Mouse (Mus musculus) 416B (cell line): ENCODE data around the gene Gm20489.

Experiments used
- DNase-seq: peaks from one replicate; pipeline ENCODE4 v3.0.0; 2011; ENCODE audit warnings: low read depth

Gm20489 gene

DNA sequence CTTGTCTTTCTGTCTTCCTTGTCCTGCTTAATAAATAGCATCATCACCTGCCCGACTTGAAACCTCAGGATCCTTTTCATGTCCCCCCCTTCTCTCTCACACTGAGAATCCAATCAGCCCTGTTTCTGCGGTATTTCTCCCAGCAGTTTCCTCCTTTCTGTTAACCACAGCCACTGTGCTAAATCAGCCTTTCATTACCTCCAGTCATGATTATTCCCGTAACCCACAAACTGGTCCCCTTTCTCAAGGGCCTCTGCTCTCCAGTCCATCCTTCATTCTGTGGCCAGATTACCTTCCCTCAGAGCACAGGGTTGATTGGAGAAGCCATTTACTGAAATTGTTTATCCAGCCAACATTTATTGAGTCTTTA, at the start of gene Gm20489:
Gm20489 (minus strand) TSS at position 269 of the 370 bp plus-strand sequence.
- DNase-seq = no peak

DNA sequence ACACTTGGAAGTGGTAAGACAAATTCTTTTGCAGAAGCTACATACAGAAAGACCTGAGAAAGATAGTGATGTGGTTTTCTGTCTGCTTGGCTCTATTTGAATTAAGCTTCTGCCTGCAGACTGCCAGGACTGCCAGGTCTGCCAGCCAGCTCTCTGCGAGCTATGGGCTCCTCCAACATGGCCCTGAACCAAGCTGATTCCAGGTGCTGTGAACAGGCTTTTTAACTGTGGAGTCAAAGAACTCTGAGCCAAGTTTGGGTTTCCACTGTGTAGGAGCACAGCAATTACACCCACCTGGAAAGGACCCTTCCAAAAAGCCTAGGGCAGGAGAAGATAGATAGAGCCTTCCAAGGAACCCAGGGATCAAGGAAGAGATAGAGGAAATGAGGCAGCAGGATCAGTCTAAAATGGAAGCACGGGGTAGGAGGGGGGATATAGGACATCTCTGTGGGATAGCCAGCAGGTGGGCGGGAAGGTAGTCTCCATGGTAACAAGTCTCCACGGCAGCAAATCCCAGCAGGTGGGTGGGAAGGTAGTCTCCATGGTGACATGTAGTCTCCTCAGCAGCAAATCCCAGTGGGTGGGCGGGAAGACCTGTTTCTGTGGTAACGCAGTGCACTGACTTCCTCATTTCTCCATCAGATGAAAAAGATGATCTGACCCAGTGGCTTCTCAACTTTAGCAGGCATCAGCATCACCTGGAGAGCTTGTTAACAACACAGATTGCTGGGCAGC, 45.0 kb upstream of the Gm20489 start:
- DNase-seq = no peak

DNA sequence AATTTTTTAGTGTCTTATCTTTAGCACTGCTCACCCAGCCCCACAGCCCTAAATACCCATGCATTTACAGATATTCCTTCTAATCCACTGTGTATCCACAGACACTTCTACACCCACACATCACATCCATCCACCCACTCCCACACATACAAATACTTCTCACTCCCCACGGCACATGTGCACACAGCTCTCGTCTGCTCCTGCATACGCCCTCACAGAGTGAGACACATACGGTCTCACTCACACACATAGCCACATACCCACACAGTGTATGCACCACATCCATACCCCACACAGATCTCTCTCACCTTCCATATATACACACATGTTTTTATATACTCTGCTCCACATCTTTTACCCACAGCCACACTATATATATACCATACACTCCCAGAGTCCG, 40.5 kb upstream of the Gm20489 start:
- DNase-seq = no peak

DNA sequence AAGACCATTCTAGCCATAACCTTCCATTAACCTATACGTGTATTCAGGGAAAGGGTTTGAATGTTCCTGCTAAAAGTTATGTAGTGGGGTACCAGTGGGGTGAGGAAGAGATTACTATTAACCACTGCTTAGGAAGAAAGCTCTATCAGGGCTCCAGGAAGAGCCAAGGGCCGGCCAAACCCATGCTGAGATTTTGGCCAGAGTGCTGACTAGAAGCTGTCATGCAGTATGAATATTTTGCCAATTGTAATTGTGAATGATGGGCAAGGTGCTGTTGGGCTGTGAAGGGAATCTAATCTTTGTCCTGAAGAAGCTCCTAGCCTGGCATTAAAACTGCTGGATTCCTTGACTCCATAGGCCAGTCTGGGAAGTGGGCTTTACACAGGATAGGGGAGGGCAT, 35.8 kb upstream of the Gm20489 start:
- no peak for DNase-seq

DNA sequence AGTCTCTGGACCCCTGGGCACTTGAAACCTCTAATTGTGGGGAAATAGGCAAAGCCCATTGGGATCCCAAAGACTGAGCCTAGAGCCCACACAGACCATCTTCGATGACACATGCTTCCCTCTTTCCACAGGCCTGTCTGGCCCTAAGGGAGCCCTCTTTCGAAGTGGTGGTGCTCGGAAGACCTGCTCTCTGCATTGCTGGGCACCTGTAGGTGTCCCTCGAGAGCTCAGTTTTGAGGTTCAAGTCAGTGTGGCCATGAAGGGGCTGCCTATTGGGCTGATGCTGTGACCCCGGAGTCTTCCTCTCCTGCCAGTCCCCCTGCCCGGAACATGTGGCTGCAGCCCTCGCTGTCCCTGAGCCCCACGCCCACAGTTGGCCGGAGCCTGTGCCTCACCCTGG, 32.8 kb upstream of the Gm20489 start:
- DNase-seq = no peak

DNA sequence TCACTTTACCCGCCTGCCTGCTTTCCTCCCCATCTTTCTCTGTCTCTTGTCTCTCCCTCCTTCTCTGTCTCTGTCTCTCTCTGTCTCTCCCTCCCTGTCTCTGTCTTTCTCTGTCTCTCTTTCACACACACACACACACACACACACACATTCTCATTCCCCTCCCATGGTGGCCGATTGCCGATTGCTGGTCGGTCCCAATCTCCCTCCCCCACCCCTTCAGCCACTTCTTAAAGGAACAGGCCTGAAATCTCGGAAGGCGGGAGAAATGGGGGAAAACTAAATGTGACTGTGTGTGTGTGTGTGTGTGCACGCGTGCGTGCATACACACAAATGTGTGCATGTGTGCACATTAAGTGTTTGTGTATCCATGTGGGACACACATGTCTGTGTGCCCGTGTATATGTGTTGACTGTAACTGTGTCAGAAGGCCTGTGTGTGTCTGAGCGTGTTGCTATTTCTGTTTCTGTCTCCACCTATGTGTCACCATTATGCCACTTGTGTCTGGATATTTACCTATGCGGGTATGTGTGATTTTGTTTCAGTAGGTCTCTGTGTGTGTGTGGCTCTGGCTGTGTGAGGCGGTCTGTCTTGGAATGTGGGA, 31.7 kb upstream of the Gm20489 start:
- DNase-seq = no peak

DNA sequence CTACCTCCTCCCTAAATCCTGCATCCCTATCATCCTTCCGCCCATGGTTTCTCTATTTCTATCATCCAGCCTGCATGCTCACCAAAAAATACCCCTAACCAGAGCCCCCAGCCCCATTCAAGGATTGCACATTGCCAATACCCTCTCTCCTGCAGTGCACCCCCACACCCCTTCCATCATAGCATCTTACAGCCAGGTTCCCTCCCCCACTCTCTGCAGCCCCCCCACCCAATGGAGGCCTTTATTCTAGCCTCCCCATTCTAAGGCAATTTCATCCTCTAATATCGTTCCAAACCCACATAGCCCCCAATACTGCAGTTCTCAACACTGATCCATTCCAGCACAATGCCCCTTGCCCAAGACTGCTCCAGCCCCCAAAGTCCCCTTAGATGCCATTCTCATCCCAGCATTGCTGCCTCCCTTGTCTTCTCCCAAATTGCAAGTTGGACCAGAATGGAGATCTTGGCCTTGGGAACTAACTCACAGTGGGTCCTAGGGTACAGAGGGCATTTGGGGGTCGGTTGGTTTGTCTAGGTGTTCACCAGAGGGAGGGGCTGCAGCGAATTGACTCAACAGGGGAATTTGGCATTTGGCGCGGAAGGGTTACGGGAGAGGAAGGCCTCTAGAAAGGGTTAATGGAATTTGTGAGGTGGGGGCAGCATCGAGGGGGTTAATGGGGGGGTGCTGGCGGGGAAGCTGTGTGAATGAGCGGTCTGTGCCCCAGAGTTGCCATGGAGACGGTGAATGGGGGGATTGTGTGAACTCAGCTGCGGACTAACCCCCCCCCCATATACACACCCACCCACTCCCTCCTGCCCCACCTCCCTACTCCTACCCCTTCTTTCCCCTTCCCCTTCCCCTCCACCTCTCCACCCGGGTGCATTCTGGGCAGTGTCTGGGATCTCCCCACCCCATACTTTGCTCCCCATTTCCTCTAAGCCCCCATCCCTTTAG, 30.9 kb upstream of the Gm20489 start:
- DNase-seq = no peak

DNA sequence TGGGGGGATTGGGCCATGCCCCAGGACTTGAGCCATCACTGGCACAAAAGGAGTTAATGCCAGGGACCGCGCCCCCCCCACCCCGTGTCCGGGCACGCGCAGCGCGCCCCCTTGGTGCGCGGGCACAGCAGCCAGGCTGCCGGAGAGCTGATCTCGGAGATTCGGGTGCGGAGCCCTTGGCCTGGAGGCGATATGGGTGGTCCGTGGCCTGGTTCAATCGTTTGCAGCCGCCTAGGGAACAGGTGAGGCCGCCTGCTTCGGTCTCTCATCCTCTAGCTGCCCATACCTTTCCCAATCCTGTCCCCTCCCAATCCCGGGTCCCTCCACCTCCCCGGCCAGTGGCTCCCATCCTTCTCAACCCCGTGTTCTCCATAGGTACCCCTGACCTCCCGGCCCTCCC, 30.2 kb upstream of the Gm20489 start, which contains the start of gene Nlgn3:
Nlgn3 (plus strand) TSS at position 114 of the 400 bp plus-strand sequence.
- no peak for DNase-seq

DNA sequence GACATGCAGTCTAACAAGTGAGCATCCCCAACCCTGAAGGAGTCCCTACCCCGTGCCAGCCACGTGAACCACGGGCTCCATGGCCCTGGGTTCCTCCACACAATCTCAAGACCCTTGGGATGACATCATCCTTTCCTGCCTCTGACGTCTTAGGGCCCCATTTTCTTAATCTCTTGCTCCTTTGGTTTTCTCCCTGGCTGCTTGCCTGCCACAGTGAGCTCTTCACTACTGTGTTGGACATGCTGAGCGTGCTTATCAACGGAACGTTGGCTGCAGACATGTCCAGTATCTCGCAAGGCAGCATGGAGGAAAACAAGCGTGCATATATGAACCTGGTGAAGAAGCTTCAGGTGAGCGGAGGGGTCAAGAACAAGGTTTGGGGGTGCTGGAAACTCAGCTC, 21.3 kb upstream of the Gm20489 start:
- no peak for DNase-seq

DNA sequence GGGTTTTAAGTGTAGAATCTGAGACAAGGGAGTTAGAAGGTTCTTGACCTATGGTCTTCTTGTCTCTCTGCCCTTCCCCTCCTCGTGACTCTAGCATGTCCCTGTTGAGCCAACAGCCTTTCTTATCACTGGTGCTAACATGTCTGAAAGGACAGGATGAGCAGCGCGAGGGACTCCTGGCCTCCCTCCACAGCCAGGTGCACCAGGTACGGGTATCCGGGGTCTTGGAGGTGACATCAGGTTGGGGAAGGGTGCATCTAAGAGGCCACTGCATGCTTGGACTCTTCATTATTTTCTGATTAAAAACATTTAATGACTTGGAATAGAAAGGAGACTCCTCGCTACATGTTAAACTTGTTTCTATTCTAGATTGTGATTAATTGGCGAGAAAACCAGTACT, 20.2 kb upstream of the Gm20489 start:
- no peak for DNase-seq

DNA sequence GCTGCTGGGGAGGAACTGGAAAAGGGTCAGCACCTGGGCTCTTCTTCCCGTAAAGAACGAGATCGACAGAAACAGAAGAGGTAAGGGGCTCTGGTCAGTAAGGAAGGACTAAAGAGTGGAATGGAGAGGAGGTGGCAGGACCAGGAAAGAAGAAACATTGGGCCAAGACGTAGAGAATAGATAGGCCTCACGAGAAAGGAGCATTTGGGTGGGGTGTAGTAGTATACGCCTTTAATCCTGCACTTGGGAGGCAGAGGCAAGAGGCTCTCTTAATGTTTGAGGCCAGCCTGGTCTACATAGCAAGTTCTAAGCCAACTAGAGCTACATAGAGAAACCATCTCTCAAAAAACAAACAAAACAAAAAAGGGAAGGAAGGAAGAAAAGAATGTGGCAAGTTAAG, 19.6 kb upstream of the Gm20489 start:
- DNase-seq = no peak

DNA sequence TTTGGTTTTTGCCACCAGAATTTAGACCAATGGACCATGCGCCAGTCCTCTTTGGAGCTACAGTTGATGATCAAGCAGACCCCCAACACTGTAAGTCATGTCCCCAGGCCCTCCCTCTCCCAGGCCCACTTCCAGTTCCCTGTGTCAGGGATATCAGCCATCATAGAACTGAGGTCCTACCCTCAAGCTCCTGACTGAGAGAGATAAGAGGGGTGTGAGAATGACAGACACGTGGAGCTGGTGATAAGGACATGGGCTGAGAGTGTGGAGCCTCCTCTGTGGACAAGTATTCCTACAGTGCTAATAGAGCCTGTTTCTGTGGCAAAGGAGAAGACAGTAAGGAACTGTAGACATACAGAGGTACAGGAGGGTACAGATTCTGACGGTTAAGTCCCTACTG, 18.7 kb upstream of the Gm20489 start:
- DNase-seq = no peak

DNA sequence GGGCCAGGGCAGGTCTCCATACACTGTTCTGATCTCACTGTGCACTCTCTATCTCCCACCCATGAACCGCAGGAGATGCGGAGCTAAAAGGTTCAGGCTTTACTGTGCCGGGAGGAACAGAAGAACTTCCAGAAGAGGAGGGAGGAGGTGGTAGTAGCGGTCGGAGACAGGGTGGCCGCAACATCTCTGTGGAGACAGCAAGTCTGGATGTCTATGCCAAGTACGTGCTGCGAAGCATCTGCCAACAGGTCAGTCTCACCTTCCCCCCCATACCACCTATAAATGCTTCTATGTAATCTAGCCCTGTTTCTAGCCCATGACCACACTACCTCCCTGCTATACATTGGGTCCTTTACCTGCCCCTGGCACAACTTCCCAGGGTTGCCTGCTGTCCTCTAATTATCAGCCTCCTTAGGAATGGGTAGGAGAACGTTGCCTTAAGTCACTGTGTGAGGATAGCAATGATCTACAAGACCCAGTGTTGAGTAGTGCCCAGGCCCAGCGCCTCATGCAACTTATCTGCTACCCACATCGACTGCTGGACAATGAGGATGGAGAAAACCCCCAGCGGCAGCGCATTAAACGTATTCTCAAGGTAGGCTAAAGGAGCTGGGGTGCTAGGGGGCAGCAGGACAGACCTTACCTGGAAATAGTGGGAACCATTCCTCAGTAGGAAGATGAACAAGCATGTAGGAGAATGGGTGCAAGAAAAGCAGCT, 17.3 kb upstream of the Gm20489 start:
- no peak for DNase-seq

DNA sequence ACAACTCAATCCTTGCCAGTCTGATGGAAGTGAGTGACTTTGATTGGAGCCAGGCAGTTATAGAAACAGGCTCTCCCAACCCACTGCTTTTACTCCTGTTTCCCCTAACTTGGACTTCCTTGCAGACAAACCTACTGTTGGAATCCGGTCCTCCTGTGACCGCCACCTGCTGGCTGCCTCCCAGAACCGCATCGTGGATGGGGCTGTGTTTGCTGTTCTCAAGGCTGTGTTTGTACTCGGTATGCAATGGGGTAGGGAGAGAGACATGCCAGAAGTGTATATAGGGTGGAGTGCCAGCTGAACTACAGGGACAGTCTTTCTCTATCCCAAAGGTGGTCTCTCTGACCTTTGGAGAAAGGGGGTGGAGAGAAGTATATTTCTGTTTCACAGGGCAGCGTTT, 16.7 kb upstream of the Gm20489 start:
- DNase-seq = peak; percentile 51

DNA sequence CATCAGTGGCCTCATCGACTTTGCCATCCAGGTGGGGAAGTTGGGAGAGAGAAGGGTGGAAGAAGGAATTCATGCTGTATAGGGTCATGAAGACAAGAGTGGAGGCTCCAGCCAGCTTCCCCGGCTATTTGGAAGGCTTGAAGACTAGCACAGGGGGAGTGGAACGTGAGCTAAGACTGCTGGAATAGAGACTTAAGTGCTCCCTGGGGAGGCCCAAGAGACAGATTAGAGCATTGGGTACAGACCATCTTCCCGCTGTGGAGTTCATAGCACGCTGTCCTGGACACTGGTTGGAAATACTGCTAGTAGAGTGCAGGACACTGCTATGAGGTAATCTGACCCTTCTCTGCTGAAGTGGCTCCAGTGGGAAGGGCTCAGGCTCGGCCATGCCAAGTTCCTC, 14.0 kb upstream of the Gm20489 start:
- DNase-seq = no peak

DNA sequence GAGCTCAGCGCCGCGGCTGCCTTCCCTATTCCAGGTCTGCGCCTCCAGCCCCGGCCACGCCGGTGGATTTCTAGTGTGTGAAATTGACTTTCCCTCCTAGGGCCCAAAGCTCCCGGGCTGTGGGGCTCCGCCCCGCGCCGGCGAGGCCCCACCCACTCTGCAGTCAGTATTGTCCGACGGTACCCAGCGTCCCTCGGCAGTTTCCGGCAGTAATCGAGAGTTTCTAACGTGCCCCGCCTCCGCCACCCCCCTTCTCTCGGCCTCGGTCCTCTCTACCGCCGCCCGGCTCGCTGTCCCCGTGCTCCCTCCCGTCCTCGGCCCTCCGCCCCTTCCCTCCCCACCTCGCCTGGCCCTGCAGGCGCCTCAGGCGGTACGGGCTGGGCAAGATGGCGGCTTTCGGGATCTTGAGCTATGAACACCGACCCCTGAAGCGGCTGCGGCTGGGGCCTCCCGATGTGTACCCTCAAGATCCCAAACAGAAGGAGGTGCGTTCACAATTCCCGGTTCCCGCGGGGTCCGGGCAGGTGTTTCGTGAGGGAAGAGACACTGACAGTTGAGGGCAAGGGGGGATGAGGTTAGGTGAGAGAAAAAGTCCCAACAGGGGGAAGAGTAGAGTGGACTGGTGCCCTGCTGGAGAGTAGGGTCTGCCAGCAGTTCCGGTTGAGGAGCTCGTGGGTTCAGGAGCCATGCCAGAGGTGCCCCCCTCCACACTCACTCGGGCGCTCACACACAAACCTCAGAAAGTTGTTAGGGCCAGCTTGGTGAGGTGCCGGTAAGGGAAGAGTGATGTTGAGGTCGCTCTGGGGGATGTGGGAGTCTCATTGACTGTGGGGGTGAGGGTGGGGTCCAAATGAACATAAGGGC, 5.3 kb upstream of the Gm20489 start, which contains the start of gene Med12:
Med12 (plus strand) TSS at position 156 of the 864 bp plus-strand sequence.
- DNase-seq = peak; percentile 90

DNA sequence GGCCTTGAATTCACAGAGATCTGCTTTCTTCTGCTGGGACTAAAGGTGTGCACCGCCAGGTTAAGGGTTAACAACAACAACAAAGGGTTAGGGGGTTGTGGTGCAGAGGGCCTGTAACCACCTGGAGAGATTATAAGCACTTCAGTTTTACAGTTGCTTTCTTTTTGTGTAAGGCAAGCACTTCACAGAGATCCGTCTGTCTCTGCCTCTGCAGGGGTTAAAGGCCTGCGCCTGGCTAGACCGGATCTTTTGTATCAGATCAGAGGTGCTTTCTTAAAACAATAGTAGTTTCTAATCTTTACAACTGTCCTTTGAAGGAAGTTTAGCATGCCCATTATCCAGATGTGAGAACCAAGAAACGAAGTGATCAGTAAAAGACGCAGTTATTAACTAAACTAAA, 4.6 kb upstream of the Gm20489 start:
- DNase-seq = no peak

DNA sequence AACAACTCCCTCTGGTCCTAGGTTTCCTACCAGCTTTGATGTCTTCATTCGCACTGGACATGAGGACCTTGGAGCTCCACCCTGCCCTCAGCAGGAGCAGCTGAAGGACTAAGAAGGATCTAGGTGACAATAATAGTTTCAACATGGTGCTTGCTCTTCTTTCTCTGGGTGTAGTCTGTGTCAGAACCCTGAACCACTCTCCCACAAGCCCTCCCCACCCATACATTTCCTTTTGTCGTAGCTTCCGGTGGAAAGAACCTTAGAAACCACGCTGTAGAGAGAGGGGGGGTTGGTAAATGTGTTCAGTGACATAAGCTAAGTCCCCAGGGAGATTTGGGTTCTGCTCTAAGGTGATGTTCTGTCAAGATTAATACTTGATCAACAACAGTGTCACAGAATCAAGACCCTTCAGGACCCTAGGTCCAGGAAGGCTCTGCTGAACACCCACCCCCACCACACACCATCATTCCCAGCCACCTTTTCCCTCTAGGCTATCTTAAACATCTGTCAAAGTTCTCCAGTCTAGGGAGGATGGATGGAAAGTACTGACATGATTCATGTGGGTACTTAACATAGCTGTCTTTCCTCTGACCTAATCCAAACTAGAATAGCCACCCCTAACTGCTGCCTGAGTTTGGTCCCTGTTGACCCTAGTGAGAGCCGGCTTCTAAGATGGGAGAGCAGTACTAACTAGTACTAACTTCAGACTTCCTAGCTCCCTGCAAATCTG, 633 bp downstream of the Gm20489 start, which contains the start of gene Il2rg:
Il2rg (minus strand) TSS at position 231 of the 730 bp plus-strand sequence.
- peak; percentile 75 for DNase-seq

DNA sequence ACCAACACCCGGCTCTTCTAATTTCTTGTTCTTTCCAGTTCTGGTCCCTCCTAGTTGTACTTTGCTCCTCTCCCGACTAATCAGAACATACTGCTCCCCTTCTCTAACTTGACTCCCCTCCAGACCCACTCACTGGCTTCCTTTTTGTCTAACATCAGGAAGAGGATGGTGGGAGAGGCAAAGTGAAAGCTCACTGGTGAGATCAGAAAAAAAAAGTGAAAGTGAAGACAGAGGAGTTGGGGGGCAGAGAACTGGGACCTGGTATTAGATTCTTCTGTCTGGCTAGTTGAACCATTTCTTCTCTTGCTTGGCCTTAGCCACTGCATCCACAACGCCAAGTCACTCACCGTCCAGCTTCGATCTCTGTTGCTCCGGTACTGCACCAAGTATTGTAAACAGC, 2.2 kb downstream of the Gm20489 start:
- DNase-seq = no peak

DNA sequence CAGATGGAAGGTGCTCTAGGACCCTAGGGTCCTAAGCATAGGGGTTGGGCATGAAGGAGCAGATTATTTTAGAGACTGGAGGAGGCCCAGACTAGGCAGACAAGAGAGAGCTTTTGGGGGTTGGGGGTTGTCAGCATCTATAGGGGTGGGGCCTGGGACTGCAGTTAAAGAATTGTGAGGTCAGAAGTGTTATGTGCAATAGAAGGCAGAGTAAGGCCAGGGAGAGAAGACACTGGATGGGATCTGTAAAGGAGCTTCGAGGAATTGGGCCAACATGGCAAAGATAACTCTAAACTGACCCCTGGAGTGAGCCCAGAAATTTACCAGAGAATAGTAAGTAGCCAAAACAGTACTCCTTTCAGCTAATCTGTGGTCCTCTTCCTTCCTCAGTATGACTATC, 4.9 kb downstream of the Gm20489 start, which contains the start of gene Gm614:
Gm614 (minus strand) TSS at position 101 of the 400 bp plus-strand sequence.
- no peak for DNase-seq
